Mouse (Mus musculus): ENCODE data around the gene Gm10283.
"Not testable (repeated sequence)": the region's sequence is repeated elsewhere in the genome, so short reads cannot be mapped to it uniquely, and the experiment has no call there.

The Gm10283 gene

DNA sequence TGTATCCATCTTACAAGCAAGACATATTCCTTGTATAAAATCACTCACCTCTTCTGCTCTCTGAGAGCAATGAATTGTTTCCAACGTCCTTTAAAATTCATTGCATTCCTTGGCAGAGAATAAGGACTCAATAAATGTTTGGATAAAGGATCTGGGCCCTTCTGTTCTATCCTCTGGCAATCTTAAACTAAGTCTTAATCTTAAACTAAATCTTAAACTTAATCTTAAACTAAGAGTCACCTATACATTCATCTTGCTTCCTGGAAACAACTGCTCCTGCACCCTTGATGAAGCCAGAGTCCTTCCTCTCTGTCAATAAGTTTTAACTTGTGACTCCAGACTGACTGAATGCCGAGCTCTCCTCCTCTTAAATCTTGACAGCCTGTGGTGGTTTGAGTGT is at the start of gene Gm10283:
Gm10283 (minus strand) TSS at position 101 of the 400 bp plus-strand sequence.
- no peak for DNase-seq (ENCODE audit: extremely low spot score, low read depth, low spot score)

DNA sequence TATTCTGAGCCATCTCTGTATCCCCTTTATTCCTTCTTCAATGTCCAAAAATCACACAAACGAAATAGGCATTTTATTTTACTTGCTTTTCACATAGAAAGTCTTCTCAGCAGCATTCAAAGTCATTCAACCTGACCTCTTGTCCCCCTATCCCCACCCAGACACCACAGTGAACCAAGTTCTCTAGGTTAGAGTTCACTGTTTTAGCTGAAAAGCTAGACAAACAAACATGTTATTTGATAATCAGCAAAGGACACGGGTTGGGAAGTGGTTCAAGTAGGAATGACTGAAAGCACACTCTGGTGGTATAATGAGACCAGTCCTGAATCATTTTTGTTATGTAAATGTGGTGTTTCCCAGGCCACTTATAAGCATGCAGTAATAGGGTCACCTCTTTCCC is 31.9 kb upstream of the Gm10283 start:
- DNase-seq (ENCODE audit: extremely low spot score, low read depth, low spot score), result no peak

DNA sequence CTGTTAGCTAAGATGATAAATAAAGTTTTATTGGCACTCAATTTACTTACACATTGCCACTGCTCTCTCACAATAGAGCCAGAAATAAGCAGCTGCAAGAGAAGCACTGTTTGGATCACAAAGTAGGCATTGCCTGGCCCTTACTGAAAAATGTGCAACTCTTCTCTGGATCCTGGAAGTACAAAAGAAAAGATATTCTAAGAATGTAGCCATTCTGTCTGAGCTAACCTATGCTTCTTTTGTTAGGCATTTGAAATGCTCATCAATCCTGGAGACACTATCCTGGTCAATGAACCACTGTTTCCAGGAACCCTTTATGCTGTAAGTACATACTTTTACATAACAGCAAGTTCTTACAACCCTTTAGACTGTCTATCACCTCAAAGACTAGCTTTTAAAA is 15.3 kb upstream of the Gm10283 start:
- DNase-seq (ENCODE audit: extremely low spot score, low read depth, low spot score), result no peak

DNA sequence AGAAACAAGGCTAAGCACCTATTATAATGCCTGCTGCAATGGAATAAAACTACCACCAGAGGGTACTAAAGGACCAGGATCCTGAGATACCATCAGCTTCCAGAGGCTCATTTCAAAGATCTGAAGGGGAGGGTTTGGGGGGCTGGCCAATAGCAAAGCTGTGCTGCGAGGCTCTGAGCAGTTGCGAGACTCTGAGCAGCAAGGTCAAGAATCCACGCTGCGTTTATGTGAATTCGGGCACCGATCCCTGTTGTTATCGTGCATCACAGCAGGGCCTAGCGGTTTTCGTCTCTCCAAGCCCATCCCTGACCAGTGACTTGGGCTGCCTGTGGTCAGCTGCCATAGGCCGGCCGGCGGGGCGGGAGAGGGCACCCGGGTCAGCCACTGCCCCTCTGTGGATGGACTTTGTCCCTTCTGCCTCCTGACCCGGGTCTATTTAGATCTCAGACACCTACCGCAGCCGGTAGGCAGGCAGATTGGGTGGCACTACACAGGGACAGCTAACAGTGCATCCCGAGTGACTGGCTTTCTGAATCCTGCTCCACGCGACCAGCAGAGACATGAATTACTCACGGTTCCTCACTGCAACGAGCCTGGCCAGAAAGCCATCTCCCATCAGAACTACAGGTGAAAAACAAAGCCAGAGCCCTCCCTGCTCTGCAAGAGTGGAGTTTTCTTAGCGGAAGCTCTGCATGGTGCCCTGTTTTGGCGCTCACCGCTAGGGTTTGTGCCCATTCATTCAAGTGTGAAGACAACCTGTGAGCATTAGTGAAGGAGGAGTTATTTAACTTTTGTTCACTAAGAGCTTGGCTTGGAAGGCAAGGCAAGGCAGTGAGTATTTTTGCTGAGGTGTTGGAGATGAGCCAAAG is 2.9 kb upstream of the Gm10283 start, which contains the start of gene Aadat:
Aadat (plus strand) TSS at position 280 of the 869 bp plus-strand sequence.
- DNase-seq (ENCODE audit: extremely low spot score, low read depth, low spot score), result peak; percentile 56

DNA sequence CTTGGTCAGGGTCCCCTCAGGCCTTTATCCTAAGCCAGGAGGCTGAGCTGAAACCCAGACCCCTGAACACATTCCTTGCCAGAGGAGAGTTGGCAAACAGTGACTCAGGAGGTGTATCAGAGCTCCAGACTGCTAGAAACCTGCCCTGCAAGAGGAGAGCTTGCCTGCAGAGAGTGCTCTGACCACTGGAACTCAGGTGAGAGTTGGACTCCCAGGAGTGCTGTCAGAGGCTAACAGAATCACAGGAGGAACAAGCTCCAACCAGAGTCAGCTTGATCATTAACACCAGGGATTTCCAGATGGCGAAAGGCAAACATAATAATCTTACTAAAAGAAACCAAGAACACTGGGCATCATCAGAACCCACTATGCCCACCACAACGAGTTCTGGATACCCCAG is 8.0 kb downstream of the Gm10283 start:
- DNase-seq (ENCODE audit: extremely low spot score, low read depth, low spot score), result not testable (repeated sequence)

DNA sequence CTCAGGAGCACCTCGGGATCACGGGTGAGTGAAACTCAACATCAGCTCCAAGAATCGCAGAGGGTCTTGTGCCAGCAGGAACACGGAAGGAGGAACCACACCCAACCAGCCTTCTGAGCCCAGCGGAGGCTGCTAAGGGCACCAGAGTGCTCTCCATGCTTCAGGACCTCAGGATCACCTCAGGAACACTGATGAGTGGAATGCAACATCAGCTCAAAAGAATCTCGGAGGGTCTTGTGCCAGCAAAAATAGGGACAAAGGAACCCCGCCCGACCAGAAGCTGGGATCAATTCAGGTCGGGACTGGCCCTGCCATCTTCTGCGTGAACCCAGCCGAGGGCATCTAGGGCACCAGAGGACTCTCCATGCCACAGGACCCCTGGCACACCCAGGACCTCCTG is 8.4 kb downstream of the Gm10283 start:
- DNase-seq (ENCODE audit: extremely low spot score, low read depth, low spot score), result no peak

DNA sequence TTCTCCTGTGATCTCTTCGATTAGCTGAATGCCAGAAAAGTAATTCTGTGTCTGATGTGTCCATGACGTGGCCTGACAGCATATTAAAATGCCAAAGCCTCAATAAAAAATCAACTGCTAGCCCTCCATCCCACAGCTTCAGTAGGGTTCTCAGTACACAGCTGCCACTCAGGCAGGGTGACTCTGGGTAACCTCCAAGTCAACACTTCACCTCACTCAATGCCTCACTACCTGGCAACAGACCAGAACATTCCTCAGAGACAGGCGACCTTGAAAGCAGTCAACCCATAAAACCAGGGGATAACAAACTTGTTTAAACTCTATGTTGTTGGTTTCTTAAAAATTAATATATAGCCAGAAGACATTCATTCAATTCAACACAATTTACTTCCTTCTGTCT is 10.5 kb downstream of the Gm10283 start:
- DNase-seq (ENCODE audit: extremely low spot score, low read depth, low spot score), result no peak

DNA sequence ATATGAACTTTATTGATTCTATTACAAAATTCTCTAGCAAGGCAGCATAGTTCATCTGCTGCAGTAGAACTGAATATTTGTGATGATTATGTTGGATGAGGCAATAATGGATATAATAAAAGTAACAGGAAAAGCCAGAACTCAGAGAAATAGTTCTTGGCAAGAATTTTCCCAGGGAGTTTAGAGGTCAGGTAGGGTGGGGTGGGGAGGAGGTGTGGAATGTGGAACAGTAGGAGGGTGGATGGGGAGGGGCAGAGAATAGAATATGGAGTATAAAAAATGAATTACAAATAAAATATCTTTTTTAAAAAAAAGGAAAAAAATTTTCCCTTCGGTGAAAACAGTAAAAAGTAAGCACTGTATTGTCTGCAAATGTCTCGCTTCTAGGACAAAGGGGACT is 11.1 kb downstream of the Gm10283 start:
- no peak for DNase-seq (ENCODE audit: extremely low spot score, low read depth, low spot score)

DNA sequence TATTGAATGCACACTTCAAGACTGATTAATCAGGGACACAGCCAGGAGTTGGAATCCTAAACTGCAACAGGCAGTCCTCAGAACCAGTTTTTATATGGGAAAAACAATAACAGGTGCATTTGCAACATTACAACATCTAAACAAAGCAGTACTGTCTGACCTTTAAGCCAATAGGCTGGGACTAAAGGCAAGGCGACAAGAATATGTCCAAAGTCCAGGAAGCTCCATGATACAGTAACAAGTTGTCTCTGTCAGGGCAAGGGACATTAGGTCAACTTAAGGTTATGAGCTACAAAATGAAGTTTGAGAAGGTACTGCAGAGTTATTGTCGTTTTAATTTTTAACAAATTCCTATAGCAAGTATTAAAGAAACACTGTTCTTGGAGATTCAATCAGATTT is 12.9 kb downstream of the Gm10283 start:
- DNase-seq (ENCODE audit: extremely low spot score, low read depth, low spot score), result no peak

DNA sequence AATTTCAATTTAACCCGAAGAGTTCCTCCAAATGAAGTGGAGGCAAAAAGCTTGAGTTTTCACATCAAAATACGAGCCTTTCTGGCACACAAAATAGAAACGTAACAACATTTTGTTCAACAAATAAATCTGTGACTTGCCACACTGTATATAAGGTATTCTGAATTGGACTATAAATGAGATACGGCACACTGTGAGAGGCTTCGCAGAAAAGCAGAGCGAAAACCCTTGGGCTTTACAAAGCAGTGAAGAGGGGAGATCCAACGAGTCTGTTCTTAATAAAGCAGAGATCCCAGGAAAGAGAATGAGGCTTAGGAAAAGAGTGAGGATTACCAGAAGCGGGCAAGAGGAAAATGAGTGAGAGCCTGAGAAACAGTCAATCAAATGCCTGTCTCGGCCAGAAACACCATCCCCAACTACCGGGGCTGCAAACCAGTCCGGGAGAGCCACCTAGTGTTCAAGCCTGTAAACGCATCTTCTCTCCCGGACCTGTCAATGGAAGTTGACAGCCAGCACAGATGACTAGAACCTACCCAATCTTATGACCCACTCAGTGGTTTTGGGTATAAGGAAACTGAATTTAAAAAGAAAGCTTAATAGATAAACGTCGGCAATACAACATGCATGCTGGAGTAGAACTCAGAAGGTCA is 36.2 kb downstream of the Gm10283 start:
- DNase-seq (ENCODE audit: extremely low spot score, low read depth, low spot score), result peak; percentile 20

DNA sequence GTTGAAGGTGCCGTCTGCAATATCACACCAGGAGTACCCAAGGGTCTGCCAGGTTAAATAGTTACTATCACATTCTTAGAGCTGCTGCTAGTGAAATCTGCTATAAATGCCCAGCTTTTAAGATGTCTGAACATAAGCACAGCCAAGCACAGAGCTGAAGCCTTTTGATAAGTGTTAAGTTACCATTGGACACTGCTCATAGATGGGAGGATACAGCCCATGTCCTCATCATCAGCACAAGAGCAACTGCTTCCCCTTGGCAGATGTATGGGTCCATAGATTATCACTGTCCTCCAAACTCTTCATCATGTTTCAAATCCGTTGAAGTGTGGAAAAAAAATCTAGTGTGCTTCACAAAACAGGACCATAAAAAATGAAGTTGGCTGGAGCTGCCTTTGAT is 53.7 kb downstream of the Gm10283 start:
- no peak for DNase-seq (ENCODE audit: extremely low spot score, low read depth, low spot score)

DNA sequence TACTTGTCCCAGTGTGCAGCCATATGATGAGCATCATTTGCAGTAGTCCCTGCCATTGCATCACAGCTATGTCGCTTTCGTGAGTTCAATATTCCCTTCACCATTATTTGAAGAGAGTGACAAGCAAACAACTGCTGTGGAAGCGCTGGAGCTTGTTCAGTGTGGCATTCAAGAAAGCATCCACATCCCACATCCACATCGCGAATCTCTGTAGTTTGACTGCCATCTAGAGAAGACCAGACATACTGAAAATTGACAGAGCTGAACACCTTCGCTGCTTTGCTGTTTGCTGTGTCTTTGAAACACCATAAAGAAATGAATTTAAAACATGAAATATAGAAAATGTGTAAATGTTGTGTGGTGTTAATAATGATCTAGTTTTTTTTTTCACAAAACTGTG is 58.0 kb downstream of the Gm10283 start:
- DNase-seq (ENCODE audit: extremely low spot score, low read depth, low spot score), result no peak

DNA sequence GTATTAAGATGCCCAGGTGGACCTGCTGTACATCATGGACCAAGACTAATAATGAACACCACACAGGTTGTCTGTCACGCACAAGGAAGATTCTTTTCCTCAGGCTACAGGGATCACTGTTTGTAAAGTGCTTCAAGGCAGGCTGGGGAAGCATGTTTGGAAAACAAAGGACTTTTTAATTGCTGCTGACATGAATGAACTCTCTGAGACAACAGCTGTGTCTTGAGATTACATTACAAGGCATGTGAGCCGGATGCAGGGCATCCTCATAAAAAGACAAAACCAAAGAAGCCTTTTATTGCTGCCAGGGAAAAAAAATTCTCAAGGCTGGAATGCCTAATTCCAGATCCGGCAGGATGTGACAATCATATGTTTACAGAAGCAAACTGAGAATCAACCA is 64.4 kb downstream of the Gm10283 start:
- no peak for DNase-seq (ENCODE audit: extremely low spot score, low read depth, low spot score)

DNA sequence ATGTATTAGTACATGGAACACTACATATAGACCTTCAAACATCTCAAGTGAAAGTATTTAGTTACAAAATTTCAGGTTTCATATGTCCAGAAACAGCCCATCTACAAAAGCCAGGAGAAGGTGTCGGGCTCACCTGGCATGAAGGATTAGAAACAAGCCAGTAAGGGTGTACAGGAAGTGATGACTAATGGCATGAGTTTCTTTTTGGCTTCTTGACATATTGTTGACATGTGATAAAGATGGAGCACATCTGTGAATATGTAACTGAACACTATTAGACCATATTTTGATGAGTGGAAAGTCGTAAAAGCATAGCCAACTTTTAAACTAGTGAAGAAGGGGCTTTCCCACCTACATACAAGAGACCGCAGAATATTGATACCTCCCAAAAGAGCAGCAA is 66.1 kb downstream of the Gm10283 start:
- DNase-seq (ENCODE audit: extremely low spot score, low read depth, low spot score), result no peak

DNA sequence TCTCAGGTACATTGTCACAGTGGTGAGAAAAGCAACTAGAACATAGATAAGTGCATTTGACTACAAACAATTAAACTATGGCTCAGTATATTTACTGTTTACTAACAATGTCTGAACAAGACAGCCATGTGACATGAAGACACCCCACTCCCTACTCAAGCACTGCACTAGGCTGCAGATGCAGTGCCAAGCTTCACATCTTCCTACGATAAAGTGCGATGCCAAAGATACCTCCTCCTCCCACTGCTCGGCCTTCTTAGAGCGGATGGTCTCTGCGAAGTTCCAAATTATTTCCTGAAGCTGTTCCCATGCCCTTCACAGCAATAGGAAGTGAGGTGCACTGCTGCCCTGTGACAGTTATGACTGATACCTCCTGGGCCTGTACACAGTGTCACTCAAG is 70.3 kb downstream of the Gm10283 start:
- DNase-seq (ENCODE audit: extremely low spot score, low read depth, low spot score), result no peak

DNA sequence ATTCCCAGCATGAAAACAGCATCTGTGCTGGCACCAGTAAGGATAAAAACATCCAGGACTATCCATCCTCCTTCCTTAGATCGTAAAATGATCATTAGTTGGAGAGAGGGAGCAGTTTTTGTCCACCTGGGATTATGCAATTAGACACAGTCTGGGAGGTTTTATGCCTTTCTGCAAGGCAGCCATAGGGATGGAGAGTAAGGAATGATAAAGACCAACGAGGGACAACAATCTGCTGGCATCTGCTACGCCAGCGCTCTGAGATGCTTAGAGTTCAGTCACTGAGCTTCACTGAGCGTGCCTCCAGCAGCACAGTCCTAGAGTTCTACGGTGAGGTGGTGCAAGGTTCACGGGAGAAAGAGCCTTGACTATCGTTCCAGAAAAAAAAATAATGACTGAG is 96.6 kb downstream of the Gm10283 start:
- no peak for DNase-seq (ENCODE audit: extremely low spot score, low read depth, low spot score)

DNA sequence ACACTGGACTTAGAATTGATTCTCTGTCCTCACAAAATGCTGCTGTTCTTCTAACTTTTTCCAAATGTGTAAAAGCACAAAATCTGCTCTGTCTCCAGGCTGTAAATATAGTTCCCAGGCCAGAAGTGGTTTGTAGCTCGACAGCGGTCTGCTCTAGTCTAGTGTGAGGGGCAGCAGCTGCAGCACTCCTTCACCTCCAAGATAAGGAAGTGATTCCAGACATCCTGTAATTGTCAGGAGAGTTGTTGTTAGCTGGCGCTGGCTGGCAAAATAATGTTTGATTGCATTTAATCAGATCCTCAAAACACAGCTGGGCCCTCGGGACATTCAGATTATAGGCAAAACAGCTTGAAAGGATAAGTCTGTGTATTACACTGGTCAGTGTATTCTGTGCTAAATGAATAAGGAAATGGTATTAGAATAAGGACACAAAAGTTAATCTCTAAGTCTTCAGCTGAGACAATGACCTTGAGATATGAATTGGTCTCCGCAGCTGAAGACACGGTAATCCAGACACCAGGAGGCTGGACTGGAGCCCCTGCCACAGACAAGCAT is 97.9 kb downstream of the Gm10283 start:
- DNase-seq (ENCODE audit: extremely low spot score, low read depth, low spot score), result no peak

DNA sequence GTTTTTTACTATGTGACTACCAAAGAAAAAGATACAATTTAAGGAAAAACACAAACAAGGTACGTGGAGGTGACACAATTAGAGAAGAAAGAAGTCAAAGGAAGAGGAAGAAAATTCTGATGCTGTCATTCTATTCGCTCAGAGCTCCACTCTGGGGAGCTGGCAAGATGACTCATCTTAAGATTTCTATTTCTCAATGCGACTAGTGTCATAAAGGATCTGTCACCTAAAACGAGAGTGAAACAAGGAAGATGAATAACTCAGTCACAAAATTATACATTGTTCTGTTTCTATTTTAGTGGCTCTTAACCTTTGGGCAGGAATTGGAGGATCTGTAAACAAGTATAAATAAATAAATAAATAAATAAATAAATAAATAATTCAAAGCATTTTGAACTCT is 109.3 kb downstream of the Gm10283 start:
- no peak for DNase-seq (ENCODE audit: extremely low spot score, low read depth, low spot score)

DNA sequence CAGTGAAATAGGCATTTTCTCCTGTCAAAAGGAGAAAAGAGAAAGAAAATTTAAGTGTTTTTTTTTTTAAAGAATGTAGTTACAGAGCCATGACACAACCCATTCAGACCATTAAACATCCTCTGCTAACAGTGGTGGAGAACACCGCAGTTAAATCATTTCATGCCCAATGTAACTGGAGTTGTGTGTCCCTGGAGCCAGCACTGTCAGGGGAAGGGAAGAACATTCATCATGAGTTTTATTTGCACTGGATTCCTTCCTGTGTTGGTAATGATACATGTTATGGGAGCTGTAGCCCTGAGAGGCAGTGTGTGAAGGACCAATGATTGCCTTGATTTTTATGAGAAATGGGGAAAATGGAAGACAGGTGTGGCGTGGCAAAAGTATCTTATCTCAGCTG is 116.4 kb downstream of the Gm10283 start:
- no peak for DNase-seq (ENCODE audit: extremely low spot score, low read depth, low spot score)
